Mouse (Mus musculus) c-Kit-positive CD71-positive TER-119-negative erythroid progenitor cells, embryonic 14.5 days (primary cell): ENCODE measurements around the gene Ccl9.

Experiments
- DNase-seq: peaks from one replicate; pipeline ENCODE4 v3.0.0-alpha.2; 2013; ENCODE audit warnings: low read depth

Gene Ccl9

GRCm38 (mm10) chr11:83536831-83537230 is 41.6 kb downstream of the Ccl9 start:
- no peak for DNase-seq

- DNase-seq = no peak
Observed at GRCm38 (mm10) chr11:83534609-83535423, 43.6 kb downstream of the Ccl9 start.

- no peak for DNase-seq
Observed at GRCm38 (mm10) chr11:83534143-83534542, 44.3 kb downstream of the Ccl9 start.

- no peak for DNase-seq
Observed at GRCm38 (mm10) chr11:83533192-83533591, 45.2 kb downstream of the Ccl9 start.

- DNase-seq = no peak
Observed at GRCm38 (mm10) chr11:83530360-83530759, 48.1 kb downstream of the Ccl9 start, which contains the start of gene Ccl5. Gene Ccl5 (minus strand): TSS chr11:83530518.

- DNase-seq = no peak
Observed at GRCm38 (mm10) chr11:83529024-83529423, 49.4 kb downstream of the Ccl9 start.
